In genomic region chr1:43259841-43260240, GRCm38 (mm10) we compare ENCODE assay signal across 12 mouse cellular contexts.
DNase-seq lines count a peak whose midpoint lies in the region; ATAC-seq and TF ChIP-seq lines count a peak whose summit lies in the region.
"Had no signal": no experiment of that assay in that cellular context is flagged by ENCODE, and none has a peak within 500 bp of the region (broad histone marks: within the 10 kb centered on the region; RNA-seq: fewer than 3 reads in every experiment).

No protein-coding gene starts in this region.

- H3K9ac ChIP-seq in heart, embryonic 13.5 days = no peak overlapping the region
- H3K9ac ChIP-seq: limb, embryonic 13.5 days; midbrain, embryonic 13.5 days had no signal

- no peak overlapping the region for H3K4me2 ChIP-seq in heart, embryonic 13.5 days
- peak overlapping the region; percentile 43 for H3K4me2 ChIP-seq in myocyte (ENCODE audit: low read depth)
- H3K4me2 ChIP-seq: limb, embryonic 13.5 days; midbrain, embryonic 13.5 days had no signal

- 29% methylated on average over 1 of the region's 1 CpGs for WGBS in heart, embryonic 13.5 days

- peak overlapping the region; percentile 87 for H3K27ac ChIP-seq in heart, embryonic 13.5 days (replicated peaks)
- H3K27ac ChIP-seq: limb, embryonic 13.5 days; midbrain, embryonic 13.5 days had no signal

- H3K4me1 ChIP-seq in heart, embryonic 13.5 days = peaks cover 42% of the 10 kb centered on the region
- H3K4me1 ChIP-seq: midbrain, embryonic 13.5 days had no signal

- TF ChIP-seq POLR2A in myocyte (IDR thresholded peaks at IDR 0.05; ENCODE audit: insufficient read length, low read depth) = no peak

- no peaks in the 10 kb centered on the region for H3K36me3 ChIP-seq in heart, embryonic 13.5 days
- no peaks in the 10 kb centered on the region for H3K36me3 ChIP-seq in myocyte (ENCODE audit: control insufficient read depth, insufficient read depth)
- H3K36me3 ChIP-seq: limb, embryonic 13.5 days; midbrain, embryonic 13.5 days had no signal

- peak; percentile 8 for DNase-seq in left cerebral cortex, postnatal 4 days
- DNase-seq in left cerebral cortex, postnatal 25 days (ENCODE audit: low spot score in 2 of 2) = no peak
- DNase-seq in gastrocnemius, adult 8-10 months (ENCODE audit: low spot score in 2 of 2) = peak; percentile 80 to 86
- DNase-seq in right cerebral cortex, adult 18-20 months = no peak
- no peak for DNase-seq in right cerebral cortex, postnatal 4 days
- DNase-seq in frontal cortex, postnatal 10 days (ENCODE audit: low spot score in 2 of 2) = no peak
- DNase-seq: cerebellum, adult 18-20 months had no signal

- H3K9me3 ChIP-seq in heart, embryonic 13.5 days = no peaks in the 10 kb centered on the region
- H3K9me3 ChIP-seq: limb, embryonic 13.5 days; midbrain, embryonic 13.5 days had no signal

- peak; percentile 62; the same call in 1 of the 2 replicates for ATAC-seq in heart, embryonic 13.5 days (ENCODE audit: extremely low read depth, insufficient number of reproducible peaks, low FRiP score, low TSS enrichment)
- ATAC-seq: lung, postnatal 0 days; midbrain, embryonic 13.5 days had no signal

- no peak overlapping the region for H3ac ChIP-seq in myocyte (ENCODE audit: control insufficient read depth, insufficient read length)

- intact Hi-C loops in left cerebral cortex, postnatal 4 days (cut with DNase I) = loop anchor here (10.0 kb wide), 1 partner anchor 345 kb away; no protein-coding TSS in a partner anchor
- intact Hi-C loops in left cerebral cortex, postnatal 25 days (cut with DNase I) = loop anchor here (5.0 to 10.0 kb wide), 2 partner anchors 63 to 345 kb away; partner anchors contain the start of gene Fhl2

- H3K79me2 ChIP-seq in myocyte (ENCODE audit: control insufficient read depth, insufficient read depth) = no peaks in the 10 kb centered on the region

- H3K4me3 ChIP-seq in heart, embryonic 13.5 days = no peak overlapping the region
- no peak overlapping the region for H3K4me3 ChIP-seq in myocyte
- H3K4me3 ChIP-seq: limb, embryonic 13.5 days; midbrain, embryonic 13.5 days had no signal

- no peaks in the 10 kb centered on the region for H3K27me3 ChIP-seq in heart, embryonic 13.5 days (replicated peaks)
- no peaks in the 10 kb centered on the region for H3K27me3 ChIP-seq in myocyte (ENCODE audit: control insufficient read depth, insufficient read depth, insufficient read length)
- H3K27me3 ChIP-seq: limb, embryonic 13.5 days; midbrain, embryonic 13.5 days had no signal

TF ChIP-seq in myocyte, 11 proteins besides CTCF, POLR2A, EP300 and RAD21:
- TF ChIP-seq TCF3 (IDR thresholded peaks at IDR 0.05; ENCODE audit: insufficient read length, low read depth) = peak; percentile 92
- TF ChIP-seq MYOD1 (IDR thresholded peaks at IDR 0.05; ENCODE audit: control insufficient read depth in 1 of 3, insufficient read length in 2 of 3, low read depth in 2 of 3) = peak; percentile 89 to 99 (median 98)
- TF ChIP-seq CEBPB (IDR thresholded peaks at IDR 0.05; ENCODE audit: insufficient read depth, poor library complexity, severe bottlenecking) = 0 out of 2 replicates have a peak, but pooled peaks have one; percentile 18
- TF ChIP-seq MYOG (IDR thresholded peaks at IDR 0.05; ENCODE audit: control insufficient read depth in 1 of 3, insufficient read depth in 1 of 3, insufficient read length in 2 of 3, low read depth in 2 of 3) = peak; percentile 83 to 99 (median 91)
- no peak for TF ChIP-seq MAX (IDR thresholded peaks at IDR 0.05; ENCODE audit: low read depth)
- peak; percentile 84 for TF ChIP-seq TCF12 (IDR thresholded peaks at IDR 0.05; ENCODE audit: insufficient read depth, poor library complexity, severe bottlenecking)
- TF ChIP-seq POLR2AphosphoS2 (IDR thresholded peaks at IDR 0.05; ENCODE audit: insufficient read length, low read depth) = no peak
- TF ChIP-seq E2F4 (IDR thresholded peaks at IDR 0.05; ENCODE audit: insufficient read depth) = no peak
TF ChIP-seq in myocyte: peak in this region for 5.

Comparison
In these comparisons a context has a peak if more than half of its experiments do, and no peak if none do; other contexts are left out.
1. DNase-seq: peak in left cerebral cortex, postnatal 4 days (single experiment) and gastrocnemius, adult 8-10 months (2 of 2); none in left cerebral cortex, postnatal 25 days (0 of 2), right cerebral cortex, adult 18-20 months (single experiment), right cerebral cortex, postnatal 4 days (single experiment) and frontal cortex, postnatal 10 days (0 of 2).